8 mouse cellular contexts compared by ENCODE assay signal in genomic region chr2:29582415-29582814, GRCm38 (mm10). TPM values are rescaled to one million over a fixed set of nuclear protein-coding genes. Genes with fewer than 3 reads are reported as not detected.
DNase-seq lines count a peak whose midpoint lies in the region; ATAC-seq and TF ChIP-seq lines count a peak whose summit lies in the region.

No protein-coding gene starts in this region.

- TF ChIP-seq POLR2A in testis, adult 2 months (IDR thresholded peaks at IDR 0.05; ENCODE audit: control insufficient read depth, low read depth, low read length): no peak

- no peak overlapping the region for H3K27ac ChIP-seq in limb, embryonic 10.5 days
- H3K27ac ChIP-seq in neural tube, embryonic 11.5 days (ENCODE audit: low read depth, low read length): no peak overlapping the region
- no peak overlapping the region for H3K27ac ChIP-seq in testis, adult 2 months (ENCODE audit: control insufficient read depth, insufficient read depth, low read depth, low read length)

- no peak overlapping the region for H3K4me2 ChIP-seq in neural tube, embryonic 11.5 days (ENCODE audit: low read depth)

- H3K36me3 ChIP-seq in limb, embryonic 10.5 days: no peaks in the 10 kb centered on the region
- H3K36me3 ChIP-seq in neural tube, embryonic 11.5 days (ENCODE audit: control insufficient read depth, insufficient read depth, low read length): no peaks in the 10 kb centered on the region
- no peaks in the 10 kb centered on the region for H3K36me3 ChIP-seq in testis, adult 2 months (ENCODE audit: control insufficient read depth, insufficient read depth, low read length)

- DNase-seq in 3T3-L1 (ENCODE audit: low read depth, low spot score): peak; percentile 73
- peak; percentile 76 for DNase-seq in R1 (ENCODE audit: low read depth, low spot score)
- DNase-seq in cerebellum, postnatal 10 days: peak; percentile 94 to 96
- DNase-seq in gastrocnemius, adult 18-20 months (ENCODE audit: low spot score): peak; percentile 83
- DNase-seq in kidney, adult 8-10 months: peak; percentile 46 to 72
- peak; percentile 80 for DNase-seq in limb, embryonic 10.5 days (ENCODE audit: low spot score)
- DNase-seq in neural tube, embryonic 11.5 days (ENCODE audit: low spot score): peak; percentile 78

- no peak overlapping the region for H3K4me3 ChIP-seq in limb, embryonic 10.5 days
- no peak overlapping the region for H3K4me3 ChIP-seq in neural tube, embryonic 11.5 days (ENCODE audit: low read depth, low read length)
- H3K4me3 ChIP-seq in testis, adult 2 months (ENCODE audit: control insufficient read depth, low read depth, low read length): no peak overlapping the region

- TF ChIP-seq CTCF in testis, adult 2 months (IDR thresholded peaks at IDR 0.05; ENCODE audit: control insufficient read depth, insufficient read depth, insufficient replicate concordance, low read depth, low read length): peak; percentile 96; the same call in 1 of the 2 replicates

- 7% methylated on average over 7 of the region's 7 CpGs for WGBS in limb, embryonic 10.5 days
- WGBS in neural tube, embryonic 11.5 days: 2% methylated on average over 7 of the region's 7 CpGs

- no peaks in the 10 kb centered on the region for H3K9me3 ChIP-seq in limb, embryonic 10.5 days (replicated peaks)
- no peaks in the 10 kb centered on the region for H3K9me3 ChIP-seq in neural tube, embryonic 11.5 days (ENCODE audit: control insufficient read depth, low read length)

- H3K27me3 ChIP-seq in limb, embryonic 10.5 days (ENCODE audit: low read depth, poor library complexity, severe bottlenecking): 0 out of 2 replicates have a peak, but pooled peaks cover 2% of the 10 kb centered on the region
- no peaks in the 10 kb centered on the region for H3K27me3 ChIP-seq in neural tube, embryonic 11.5 days (ENCODE audit: control insufficient read depth, insufficient read depth, low read length)
- no peaks in the 10 kb centered on the region for H3K27me3 ChIP-seq in testis, adult 2 months (ENCODE audit: control insufficient read depth, insufficient read depth, low read length)

- no peak overlapping the region for H3K9ac ChIP-seq in neural tube, embryonic 11.5 days (ENCODE audit: low read length)

- peaks cover 19% of the 10 kb centered on the region for H3K4me1 ChIP-seq in limb, embryonic 10.5 days
- H3K4me1 ChIP-seq in neural tube, embryonic 11.5 days (ENCODE audit: control insufficient read depth, insufficient read depth, low read length): peaks cover 5% of the 10 kb centered on the region; the same call in 1 of the 2 replicates
- H3K4me1 ChIP-seq in testis, adult 2 months (ENCODE audit: control insufficient read depth, insufficient read depth, low read length): no peaks in the 10 kb centered on the region

- no peak for ATAC-seq in neural tube, embryonic 11.5 days (ENCODE audit: insufficient read depth, low FRiP score, low TSS enrichment)

RNA-seq across cellular contexts. Expression of gene Rapgef1, which starts 37.1 kb away (rescaled TPM):
- 100 to 1,000 TPM; 137 to 155 TPM for total RNA-seq in gastrocnemius, adult 18-20 months (2021)
- 17.2 and 18.1 TPM in 2 replicates for polyA plus RNA-seq in limb, embryonic 10.5 days (2016; fragmentation: Nextera tagmentation; extraction: Ambion mirVana)
- 21.3 and 23.5 TPM in 2 replicates for polyA plus RNA-seq in neural tube, embryonic 11.5 days (2014; fragmentation: Nextera tagmentation; extraction: Ambion mirVana)
- polyA plus RNA-seq in testis, adult 2 months (2012; rRNA removed): 58.8 and 59.2 TPM in 2 replicates
